Mouse (Mus musculus) ES-Bruce4 (cell line): ENCODE data around the gene Tnk1.

Experiments used
- CTCF ChIP-seq: IDR thresholded peaks from one replicate; pipeline ENCODE4 v1.8.1; 2011; ENCODE audit warnings: low read depth, low read length
- EP300 ChIP-seq: IDR thresholded peaks from 2 replicates; pipeline ENCODE4 v1.6.1; 2011; ENCODE audit warnings: low read depth, low read length; ENCODE audit not compliant: insufficient read depth
- POLR2A ChIP-seq: IDR thresholded peaks from one replicate; pipeline ENCODE4 v1.8.1; 2011; ENCODE audit warnings: low read length; ENCODE audit not compliant: insufficient read depth

DNA sequence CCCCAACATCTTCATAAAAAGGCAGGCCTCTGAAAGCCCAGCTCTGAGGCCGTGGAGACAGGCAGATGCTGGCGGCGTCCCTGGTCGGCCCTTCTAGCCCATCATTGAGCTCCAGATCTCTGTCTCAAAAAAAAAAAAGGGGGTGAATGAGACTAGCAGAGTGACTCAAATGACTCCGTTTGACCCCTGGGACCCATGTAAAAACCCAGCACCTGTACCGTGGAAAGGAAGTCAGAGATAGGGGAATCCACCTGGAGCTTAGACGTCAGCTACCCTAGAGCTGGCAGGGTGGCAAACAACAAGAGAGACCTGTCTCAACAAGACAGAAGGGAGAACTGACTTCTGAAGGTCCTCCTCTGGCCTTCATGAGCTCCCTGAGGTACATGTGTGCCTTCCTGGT is 13.3 kb upstream of the Tnk1 start:
- no peak for TF ChIP-seq POLR2A
- no peak for TF ChIP-seq CTCF
- TF ChIP-seq EP300, result no peak
